8 mouse cellular contexts compared by ENCODE assay signal in genomic region chr19:24300994-24301767, GRCm38 (mm10). TPM values are rescaled to one million over a fixed set of nuclear protein-coding genes. Genes with fewer than 3 reads are reported as not detected.
DNase-seq lines count a peak whose midpoint lies in the region; ATAC-seq and TF ChIP-seq lines count a peak whose summit lies in the region.

No protein-coding gene starts in this region.

- H3K4me3 ChIP-seq in ES-Bruce4 (ENCODE audit: low read depth, low read length) = no peak overlapping the region
- H3K4me3 ChIP-seq in brown adipose tissue, adult 24 weeks (ENCODE audit: insufficient read depth, low read depth, low read length) = peak overlapping the region; percentile 41
- H3K4me3 ChIP-seq in forebrain, embryonic 10.5 days = peak overlapping the region; percentile 39
- peak overlapping the region; percentile 35 for H3K4me3 ChIP-seq in heart, postnatal 0 days (ENCODE audit: low read depth, low read length)
- peak overlapping the region; percentile 31 for H3K4me3 ChIP-seq in neural tube, embryonic 13.5 days
- peak overlapping the region; percentile 20; the same call in 1 of the 2 replicates for H3K4me3 ChIP-seq in stomach, postnatal 0 days (ENCODE audit: low read depth, low read length)

- H3K27me3 ChIP-seq in ES-Bruce4 (ENCODE audit: control insufficient read depth, insufficient read depth, low read length, poor library complexity, severe bottlenecking) = no peaks in the 10 kb centered on the region
- peaks cover 10% of the 10 kb centered on the region; the same call in 1 of the 2 replicates for H3K27me3 ChIP-seq in forebrain, embryonic 10.5 days (ENCODE audit: poor library complexity, severe bottlenecking)
- no peaks in the 10 kb centered on the region for H3K27me3 ChIP-seq in heart, postnatal 0 days (ENCODE audit: control insufficient read depth, insufficient read depth, low read length)
- no peaks in the 10 kb centered on the region for H3K27me3 ChIP-seq in neural tube, embryonic 13.5 days
- H3K27me3 ChIP-seq in stomach, postnatal 0 days (ENCODE audit: control insufficient read depth, insufficient read depth, low read length) = no peaks in the 10 kb centered on the region

- TF ChIP-seq EP300 in ES-Bruce4 (IDR thresholded peaks at IDR 0.05; ENCODE audit: insufficient read depth, low read depth, low read length) = no peak
- no peak for TF ChIP-seq EP300 in heart, postnatal 0 days (IDR thresholded peaks at IDR 0.05; ENCODE audit: low read depth)
- TF ChIP-seq EP300 in stomach, postnatal 0 days (optimal IDR thresholded peaks at IDR 0.05) = no peak

- H3K4me1 ChIP-seq in ES-Bruce4 (ENCODE audit: control insufficient read depth, insufficient read depth, low read length) = no peaks in the 10 kb centered on the region
- H3K4me1 ChIP-seq in brown adipose tissue, adult 24 weeks (ENCODE audit: control insufficient read depth, insufficient read depth, insufficient read length, low read length) = no peaks in the 10 kb centered on the region
- H3K4me1 ChIP-seq in forebrain, embryonic 10.5 days = peaks cover 28% of the 10 kb centered on the region
- no peaks in the 10 kb centered on the region for H3K4me1 ChIP-seq in heart, postnatal 0 days (ENCODE audit: control insufficient read depth, insufficient read depth)
- H3K4me1 ChIP-seq in neural tube, embryonic 13.5 days (replicated peaks) = peaks cover 10% of the 10 kb centered on the region
- no peaks in the 10 kb centered on the region for H3K4me1 ChIP-seq in stomach, postnatal 0 days (replicated peaks; ENCODE audit: control insufficient read depth, insufficient read depth)

- H3K9ac ChIP-seq in ES-Bruce4 (ENCODE audit: low read depth, poor library complexity, severe bottlenecking) = no peak overlapping the region
- H3K9ac ChIP-seq in heart, postnatal 0 days (replicated peaks; ENCODE audit: low read depth, low read length) = no peak overlapping the region
- H3K9ac ChIP-seq in neural tube, embryonic 13.5 days = peak overlapping the region; percentile 34; the same call in 1 of the 2 replicates
- H3K9ac ChIP-seq in stomach, postnatal 0 days (ENCODE audit: low read length) = no peak overlapping the region

- TF ChIP-seq CTCF in ES-Bruce4 (IDR thresholded peaks at IDR 0.05; ENCODE audit: low read depth, low read length) = peak; percentile 87
- TF ChIP-seq CTCF in heart, postnatal 0 days (IDR thresholded peaks at IDR 0.05; ENCODE audit: low read depth) = peak; percentile 98
- peak; percentile 97 for TF ChIP-seq CTCF in stomach, postnatal 0 days (IDR thresholded peaks at IDR 0.05; ENCODE audit: low read depth)

- H3K4me2 ChIP-seq in heart, postnatal 0 days (ENCODE audit: low read depth, low read length) = peak overlapping the region; percentile 58
- H3K4me2 ChIP-seq in neural tube, embryonic 13.5 days = peak overlapping the region; percentile 54
- H3K4me2 ChIP-seq in stomach, postnatal 0 days (replicated peaks; ENCODE audit: low read depth) = peak overlapping the region; percentile 39

- no peak for TF ChIP-seq POLR2A in ES-Bruce4 (IDR thresholded peaks at IDR 0.05; ENCODE audit: insufficient read depth, low read length)

- no peaks in the 10 kb centered on the region for H3K9me3 ChIP-seq in ES-Bruce4 (replicated peaks; ENCODE audit: control insufficient read depth, insufficient read depth, low read length, poor library complexity, severe bottlenecking)
- H3K9me3 ChIP-seq in forebrain, embryonic 10.5 days = no peaks in the 10 kb centered on the region
- H3K9me3 ChIP-seq in heart, postnatal 0 days (replicated peaks; ENCODE audit: control insufficient read depth, low read length) = no peaks in the 10 kb centered on the region
- H3K9me3 ChIP-seq in neural tube, embryonic 13.5 days = no peaks in the 10 kb centered on the region
- no peaks in the 10 kb centered on the region for H3K9me3 ChIP-seq in stomach, postnatal 0 days (ENCODE audit: control insufficient read depth, low read length)

- H3K27ac ChIP-seq in ES-Bruce4 (ENCODE audit: insufficient read depth, low read length) = no peak overlapping the region
- no peak overlapping the region for H3K27ac ChIP-seq in brown adipose tissue, adult 24 weeks (replicated peaks; ENCODE audit: low read depth, low read length)
- peak overlapping the region; percentile 53 for H3K27ac ChIP-seq in forebrain, embryonic 10.5 days
- peak overlapping the region; percentile 19; the same call in 1 of the 2 replicates for H3K27ac ChIP-seq in heart, postnatal 0 days (ENCODE audit: low read depth)
- no peak overlapping the region for H3K27ac ChIP-seq in neural tube, embryonic 13.5 days (replicated peaks)
- H3K27ac ChIP-seq in stomach, postnatal 0 days (replicated peaks) = no peak overlapping the region

- ATAC-seq in heart, postnatal 0 days (ENCODE audit: insufficient read depth, low read depth) = peak; percentile 83
- peak; percentile 94 for ATAC-seq in neural tube, embryonic 13.5 days (ENCODE audit: low read depth)
- ATAC-seq in stomach, postnatal 0 days (ENCODE audit: low FRiP score, low TSS enrichment) = peak; percentile 86

- 2% methylated on average over 9 of the region's 9 CpGs for WGBS in forebrain, embryonic 10.5 days
- WGBS in heart, postnatal 0 days = 2% methylated on average over 9 of the region's 9 CpGs
- 6% methylated on average over 9 of the region's 9 CpGs for WGBS in neural tube, embryonic 13.5 days
- WGBS in stomach, postnatal 0 days = 6% methylated on average over 9 of the region's 9 CpGs

- peak; percentile 84 for DNase-seq in forebrain, embryonic 10.5 days (ENCODE audit: extremely low spot score, low spot score)
- peak; percentile 80 for DNase-seq in heart, postnatal 0 days (ENCODE audit: low spot score)
- peak; percentile 60 to 75 for DNase-seq in kidney, postnatal 36 days
- peak; percentile 59 to 69 for DNase-seq in lung, adult 18-20 months
- DNase-seq in stomach, postnatal 0 days (ENCODE audit: low spot score) = peak; percentile 78

- no peaks in the 10 kb centered on the region for H3K36me3 ChIP-seq in ES-Bruce4 (ENCODE audit: control insufficient read depth, insufficient read depth, low read length, poor library complexity, severe bottlenecking)
- no peaks in the 10 kb centered on the region for H3K36me3 ChIP-seq in forebrain, embryonic 10.5 days (replicated peaks)
- H3K36me3 ChIP-seq in heart, postnatal 0 days (replicated peaks; ENCODE audit: control insufficient read depth, insufficient read depth, low read length) = no peaks in the 10 kb centered on the region
- no peaks in the 10 kb centered on the region for H3K36me3 ChIP-seq in neural tube, embryonic 13.5 days
- H3K36me3 ChIP-seq in stomach, postnatal 0 days (ENCODE audit: control insufficient read depth, insufficient read depth, low read length) = no peaks in the 10 kb centered on the region

RNA-seq across cellular contexts. Expression of gene Fxn, which starts 20.8 kb away (rescaled TPM):
- polyA plus RNA-seq in ES-Bruce4 (2011; ENCODE audit: insufficient read depth, insufficient read length, low read depth, missing spikeins) = 9.0 and 11.2 TPM in 2 replicates
- 18.6 and 37.2 TPM in 2 replicates for polyA plus RNA-seq in brown adipose tissue, adult 24 weeks (2012; ENCODE audit: insufficient read depth, insufficient read length, missing spikeins)
- 64.0 and 65.9 TPM in 2 replicates for polyA plus RNA-seq in forebrain, embryonic 10.5 days (2016; fragmentation: Nextera tagmentation; extraction: Ambion mirVana)
- total RNA-seq in heart, postnatal 0 days (2014; rRNA removed; ENCODE audit: low replicate concordance) = 36.6 and 57.2 TPM in 2 replicates
- 77.0 and 79.7 TPM in 2 replicates for polyA plus RNA-seq in heart, postnatal 0 days (2015; fragmentation: Nextera tagmentation; extraction: Ambion mirVana)
- polyA plus RNA-seq in neural tube, embryonic 13.5 days (2015; fragmentation: Nextera tagmentation; extraction: Ambion mirVana) = 36.2 and 37.2 TPM in 2 replicates
- 26.0 and 27.8 TPM in 2 replicates for polyA plus RNA-seq in stomach, postnatal 0 days (2015; fragmentation: Nextera tagmentation; extraction: Ambion mirVana)

Comparison
In these comparisons a context has a peak if more than half of its experiments do, and no peak if none do; other contexts are left out.
1. H3K27ac ChIP-seq: peak in forebrain, embryonic 10.5 days (single experiment) and heart, postnatal 0 days (single experiment); none in ES-Bruce4 (single experiment), brown adipose tissue, adult 24 weeks (single experiment), neural tube, embryonic 13.5 days (single experiment) and stomach, postnatal 0 days (single experiment).
2. Peak in every context shown above with its lines, with median percentiles within 50 percentile points of each other: CTCF ChIP-seq, DNase-seq, ATAC-seq and H3K4me2 ChIP-seq.